12 mouse cellular contexts compared by ENCODE assay signal in the genomic region with DNA sequence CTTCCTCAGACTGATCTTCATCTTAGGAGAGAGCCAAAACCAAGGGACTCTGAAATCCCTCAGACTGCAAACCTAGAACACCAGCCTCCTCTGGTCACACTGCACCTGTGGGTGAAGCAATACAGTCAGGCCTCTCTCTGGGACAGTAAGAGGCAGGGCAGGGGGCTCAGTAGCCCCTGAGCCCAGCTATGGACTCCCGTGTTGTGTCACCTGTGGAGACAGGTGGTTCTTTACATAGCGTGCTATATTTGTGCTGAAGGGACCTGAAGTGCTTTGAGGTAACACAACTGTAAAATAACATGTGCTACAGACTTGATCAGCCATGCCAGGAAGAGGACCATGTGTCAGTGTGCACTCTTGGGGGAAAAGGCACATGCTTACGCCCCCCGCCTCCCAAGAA. TPM values are rescaled to one million over a fixed set of nuclear protein-coding genes. Genes with fewer than 3 reads are reported as not detected.
DNase-seq lines count a peak whose midpoint lies in the region; ATAC-seq and TF ChIP-seq lines count a peak whose summit lies in the region.
"Had no signal": no experiment of that assay in that cellular context is flagged by ENCODE, and none has a peak within 500 bp of the region (broad histone marks: within the 10 kb centered on the region; RNA-seq: fewer than 3 reads in every experiment).

No protein-coding gene starts in this region.

- peak overlapping the region; percentile 17; the same call in 1 of the 2 replicates for H3K4me3 ChIP-seq in heart, adult 2 months
- no peak overlapping the region for H3K4me3 ChIP-seq in layer of hippocampus, adult 2 months
- no peak overlapping the region for H3K4me3 ChIP-seq in bone marrow, adult 2 months (replicated peaks; ENCODE audit: control insufficient read depth, low read depth, low read length)
- H3K4me3 ChIP-seq in liver, embryonic 12.5 days = no peak overlapping the region
- H3K4me3 ChIP-seq: embryonic facial prominence, embryonic 12.5 days; forebrain, embryonic 13.5 days; neural tube, embryonic 13.5 days had no signal

- H3K27ac ChIP-seq in heart, adult 2 months = peak overlapping the region; percentile 76
- peak overlapping the region; percentile 84 for H3K27ac ChIP-seq in layer of hippocampus, adult 2 months
- H3K27ac ChIP-seq in bone marrow, adult 2 months (ENCODE audit: control insufficient read depth, insufficient read depth, low read depth, low read length, poor library complexity) = peak overlapping the region; percentile 52
- H3K27ac ChIP-seq in liver, embryonic 12.5 days = peak overlapping the region; percentile 26; the same call in 1 of the 2 replicates
- H3K27ac ChIP-seq: embryonic facial prominence, embryonic 12.5 days; forebrain, embryonic 13.5 days; neural tube, embryonic 13.5 days had no signal

- H3K36me3 ChIP-seq in heart, adult 2 months (ENCODE audit: control insufficient read depth, insufficient read depth, low read length) = peaks cover 24% of the 10 kb centered on the region
- H3K36me3 ChIP-seq in liver, embryonic 12.5 days = peaks cover 95% of the 10 kb centered on the region

- TF ChIP-seq POLR2A in heart, adult 2 months (IDR thresholded peaks at IDR 0.05; ENCODE audit: insufficient read depth, low read depth, low read length) = no peak
- no peak for TF ChIP-seq POLR2A in bone marrow, adult 2 months (IDR thresholded peaks at IDR 0.05; ENCODE audit: borderline replicate concordance, control insufficient read depth, low read depth, low read length)

- H3K79me2 ChIP-seq in heart, adult 2 months (replicated peaks; ENCODE audit: control insufficient read depth, insufficient read depth, low read length) = peaks cover 2% of the 10 kb centered on the region

- peaks cover 21% of the 10 kb centered on the region for H3K4me1 ChIP-seq in heart, adult 2 months (ENCODE audit: control insufficient read depth, insufficient read depth, low read length)
- no peaks in the 10 kb centered on the region; the same call in 1 of the 2 replicates for H3K4me1 ChIP-seq in bone marrow, adult 2 months (ENCODE audit: control insufficient read depth, insufficient read depth, low read length)
- peaks cover 24% of the 10 kb centered on the region for H3K4me1 ChIP-seq in liver, embryonic 12.5 days
- H3K4me1 ChIP-seq: embryonic facial prominence, embryonic 12.5 days had no signal

- ATAC-seq in liver, embryonic 12.5 days = no peak
- no peak for ATAC-seq in inflammation-experienced regulatory T-cells, adult 6 months
- ATAC-seq: forebrain, embryonic 13.5 days; midbrain, embryonic 16.5 days had no signal

- DNase-seq in heart, adult 2 months = no peak
- no peak for DNase-seq in heart, postnatal 36 days
- no peak for DNase-seq in layer of hippocampus, adult 2 months (ENCODE audit: low spot score in 2 of 2)
- DNase-seq in layer of hippocampus, adult 18-20 months (ENCODE audit: low spot score in 2 of 2) = no peak

- no peak for TF ChIP-seq EP300 in heart, adult 2 months (IDR thresholded peaks at IDR 0.05; ENCODE audit: insufficient read depth, low read depth, low read length)

- H3K9ac ChIP-seq in heart, adult 2 months (ENCODE audit: low read depth, low read length) = no peak overlapping the region
- no peak overlapping the region for H3K9ac ChIP-seq in liver, embryonic 12.5 days
- H3K9ac ChIP-seq: embryonic facial prominence, embryonic 12.5 days; forebrain, embryonic 13.5 days; neural tube, embryonic 13.5 days had no signal

- H3K9me3 ChIP-seq in liver, embryonic 12.5 days (replicated peaks) = no peaks in the 10 kb centered on the region
- H3K9me3 ChIP-seq: embryonic facial prominence, embryonic 12.5 days; forebrain, embryonic 13.5 days; G1E; neural tube, embryonic 13.5 days had no signal

- H3K4me2 ChIP-seq in liver, embryonic 12.5 days = no peak overlapping the region
- H3K4me2 ChIP-seq: embryonic facial prominence, embryonic 12.5 days; forebrain, embryonic 13.5 days; neural tube, embryonic 13.5 days had no signal

- 70% methylated on average over 4 of the region's 4 CpGs for WGBS in heart, adult 2 months
- WGBS in bone marrow, adult 2 months = 77% methylated on average over 4 of the region's 4 CpGs
- WGBS in liver, embryonic 12.5 days (ENCODE audit: insufficient replicate concordance) = 82% methylated on average over 4 of the region's 4 CpGs

- H3K27me3 ChIP-seq in heart, adult 2 months (ENCODE audit: control insufficient read depth, insufficient read depth, low read length) = no peaks in the 10 kb centered on the region
- no peaks in the 10 kb centered on the region for H3K27me3 ChIP-seq in liver, embryonic 12.5 days (replicated peaks)
- H3K27me3 ChIP-seq: embryonic facial prominence, embryonic 12.5 days; forebrain, embryonic 13.5 days; neural tube, embryonic 13.5 days had no signal

- intact Hi-C loops in heart, adult 2 months (cut with DNase I) = loop anchor here (2.0 to 5.0 kb wide), 4 partner anchors 27 to 173 kb away; partner anchors contain the start of genes Smim4 and Stab1
- intact Hi-C loops in heart, postnatal 36 days (cut with DNase I) = loop anchor here (2.0 kb wide), 1 partner anchor 65 kb away; the partner anchor contains the start of gene Nt5dc2

- no peak for TF ChIP-seq CTCF in heart, adult 2 months (IDR thresholded peaks at IDR 0.05)
- no peak for TF ChIP-seq CTCF in layer of hippocampus, adult 2 months (conservative IDR thresholded peaks at IDR 0.05)
- no peak for TF ChIP-seq CTCF in bone marrow, adult 2 months (IDR thresholded peaks at IDR 0.05; ENCODE audit: control insufficient read depth, insufficient read depth, low read length)

RNA-seq across cellular contexts. Expression of gene Tnnc1, which starts 12.6 kb away (rescaled TPM):
- 1,000 to 10,000 TPM; 5,084 to 5,508 TPM for total RNA-seq in heart, adult 2 months (2021)
- polyA plus RNA-seq in heart, adult 2 months (2012; rRNA removed) = 4,851 and 5,939 TPM in 2 replicates
- total RNA-seq in heart, postnatal 36 days (2021) = 1,000 to 10,000 TPM; 4,706 to 5,436 TPM
- total RNA-seq in layer of hippocampus, adult 2 months (2021) = 1 to 10 TPM; 2.4 to 2.9 TPM
- 1 to 10 TPM; 2.0 to 3.5 TPM for total RNA-seq in layer of hippocampus, adult 18-20 months (2021)
- 4.2 TPM in 1 of 2 replicates, not detected in the other for polyA plus RNA-seq in bone marrow, adult 2 months (2011; ENCODE audit: insufficient read depth, insufficient read length, low replicate concordance, missing spikeins)
- polyA plus RNA-seq in liver, embryonic 12.5 days (2016; fragmentation: Nextera tagmentation; extraction: Ambion mirVana) = 10.8 and 11.5 TPM in 2 replicates
- not detected for polyA plus RNA-seq in inflammation-experienced regulatory T-cells, adult 6 months (2017; shearing (Covaris generic))

RNA-seq across cellular contexts. Expression of gene Nisch, which starts 21.2 kb away (rescaled TPM):
- 100 to 1,000 TPM; 123 to 129 TPM for total RNA-seq in heart, adult 2 months (2021)
- polyA plus RNA-seq in heart, adult 2 months (2012; rRNA removed) = 187 and 223 TPM in 2 replicates
- 100 to 1,000 TPM; 128 to 143 TPM for total RNA-seq in heart, postnatal 36 days (2021)
- 100 to 1,000 TPM; 472 to 491 TPM for total RNA-seq in layer of hippocampus, adult 2 months (2021)
- total RNA-seq in layer of hippocampus, adult 18-20 months (2021) = 100 to 1,000 TPM; 434 to 437 TPM
- polyA plus RNA-seq in bone marrow, adult 2 months (2011; ENCODE audit: insufficient read depth, insufficient read length, low replicate concordance, missing spikeins) = 102 and 233 TPM in 2 replicates
- 145 and 151 TPM in 2 replicates for polyA plus RNA-seq in liver, embryonic 12.5 days (2016; fragmentation: Nextera tagmentation; extraction: Ambion mirVana)
- 100 to 1,000 TPM in 2 of 3 experiments, 10 to 100 TPM in 1; 77.1 to 218 (median 164) TPM for polyA plus RNA-seq in inflammation-experienced regulatory T-cells, adult 6 months (2017; shearing (Covaris generic))

RNA-seq across cellular contexts. Expression of gene Sema3g, which starts 22.1 kb away (rescaled TPM):
- 10 to 100 TPM; 15.0 to 15.1 TPM for total RNA-seq in heart, adult 2 months (2021)
- polyA plus RNA-seq in heart, adult 2 months (2012; rRNA removed) = 6.1 and 8.0 TPM in 2 replicates
- total RNA-seq in heart, postnatal 36 days (2021) = 10 to 100 TPM; 14.2 to 18.3 TPM
- 1 to 10 TPM; 5.0 to 6.1 TPM for total RNA-seq in layer of hippocampus, adult 2 months (2021)
- total RNA-seq in layer of hippocampus, adult 18-20 months (2021) = 1 to 10 TPM; 5.2 to 5.7 TPM
- polyA plus RNA-seq in bone marrow, adult 2 months (2011; ENCODE audit: insufficient read depth, insufficient read length, low replicate concordance, missing spikeins) = 1.1 and 2.7 TPM in 2 replicates
- polyA plus RNA-seq in liver, embryonic 12.5 days (2016; fragmentation: Nextera tagmentation; extraction: Ambion mirVana) = 0.04 and 0.18 TPM in 2 replicates
- not detected for polyA plus RNA-seq in inflammation-experienced regulatory T-cells, adult 6 months (2017; shearing (Covaris generic))
- polyA plus RNA-seq: G1E had no signal

RNA-seq across cellular contexts. Expression of gene Stab1, which starts 27.1 kb away (rescaled TPM):
- total RNA-seq in heart, adult 2 months (2021) = 10 to 100 TPM; 64.2 to 65.0 TPM
- polyA plus RNA-seq in heart, adult 2 months (2012; rRNA removed) = 77.0 and 90.8 TPM in 2 replicates
- total RNA-seq in heart, postnatal 36 days (2021) = 10 to 100 TPM; 66.1 to 85.9 TPM
- total RNA-seq in layer of hippocampus, adult 2 months (2021) = 10 to 100 TPM; 23.2 TPM
- 10 to 100 TPM; 15.6 to 16.2 TPM for total RNA-seq in layer of hippocampus, adult 18-20 months (2021)
- polyA plus RNA-seq in bone marrow, adult 2 months (2011; ENCODE audit: insufficient read depth, insufficient read length, low replicate concordance, missing spikeins) = 56.3 and 73.4 TPM in 2 replicates
- polyA plus RNA-seq in liver, embryonic 12.5 days (2016; fragmentation: Nextera tagmentation; extraction: Ambion mirVana) = 27.4 and 28.0 TPM in 2 replicates
- polyA plus RNA-seq in inflammation-experienced regulatory T-cells, adult 6 months (2017; shearing (Covaris generic)) = 1 to 10 TPM; 1.9 to 4.1 (median 2.8) TPM
- polyA plus RNA-seq: G1E had no signal

RNA-seq across cellular contexts. Expression of gene Phf7, which starts 55.6 kb away (rescaled TPM):
- 1 to 10 TPM; 2.9 to 3.6 TPM for total RNA-seq in heart, adult 2 months (2021)
- 3.1 and 5.7 TPM in 2 replicates for polyA plus RNA-seq in heart, adult 2 months (2012; rRNA removed)
- total RNA-seq in heart, postnatal 36 days (2021) = 1 to 10 TPM; 3.8 to 4.3 TPM
- total RNA-seq in layer of hippocampus, adult 2 months (2021) = 1 to 10 TPM; 5.3 to 6.0 TPM
- 1 to 10 TPM; 3.7 to 3.8 TPM for total RNA-seq in layer of hippocampus, adult 18-20 months (2021)
- polyA plus RNA-seq in bone marrow, adult 2 months (2011; ENCODE audit: insufficient read depth, insufficient read length, low replicate concordance, missing spikeins) = 4.5 and 9.9 TPM in 2 replicates
- polyA plus RNA-seq in liver, embryonic 12.5 days (2016; fragmentation: Nextera tagmentation; extraction: Ambion mirVana) = 9.9 and 10.0 TPM in 2 replicates
- 10 to 100 TPM; 11.8 to 13.2 (median 13.1) TPM for polyA plus RNA-seq in inflammation-experienced regulatory T-cells, adult 6 months (2017; shearing (Covaris generic))

Comparison
In these comparisons a context has a peak if more than half of its experiments do, and no peak if none do; other contexts are left out.
1. H3K27ac ChIP-seq: peak in every context shown above with its lines; median percentile 84 in layer of hippocampus, adult 2 months; 76 in heart, adult 2 months; 52 in bone marrow, adult 2 months; 26 in liver, embryonic 12.5 days.
2. RNA of gene Tnnc1, which starts 12.6 kb away (total RNA-seq): 5,084 to 5,508 TPM in heart, adult 2 months and 4,706 to 5,436 TPM in heart, postnatal 36 days; 2.0 to 3.5 TPM in layer of hippocampus, adult 18-20 months and 2.4 to 2.9 TPM in layer of hippocampus, adult 2 months; every median in the first group is over 1,000 times any median in the second.